Mouse (Mus musculus) small intestine, adult 2 months (tissue): ENCODE results near the gene Prps1.

ENCODE experiments used
- CTCF ChIP-seq: fragments of 200-500 bp; IDR thresholded peaks from 2 replicates; pipeline ENCODE4 v1.5.1; 2012; ENCODE audit warnings: low read depth, mild to moderate bottlenecking, control low read depth, inconsistent platforms, low read length, moderate library complexity, mixed read lengths; ENCODE audit not compliant: insufficient replicate concordance, insufficient read length; ENCODE audit errors: extremely low read depth
- POLR2A ChIP-seq: fragments of 200-500 bp; IDR thresholded peaks from 2 replicates; pipeline ENCODE4 v1.6.1; 2012; ENCODE audit warnings: low read depth, mild to moderate bottlenecking, control low read depth, inconsistent platforms, low read length, moderate library complexity

DNA sequence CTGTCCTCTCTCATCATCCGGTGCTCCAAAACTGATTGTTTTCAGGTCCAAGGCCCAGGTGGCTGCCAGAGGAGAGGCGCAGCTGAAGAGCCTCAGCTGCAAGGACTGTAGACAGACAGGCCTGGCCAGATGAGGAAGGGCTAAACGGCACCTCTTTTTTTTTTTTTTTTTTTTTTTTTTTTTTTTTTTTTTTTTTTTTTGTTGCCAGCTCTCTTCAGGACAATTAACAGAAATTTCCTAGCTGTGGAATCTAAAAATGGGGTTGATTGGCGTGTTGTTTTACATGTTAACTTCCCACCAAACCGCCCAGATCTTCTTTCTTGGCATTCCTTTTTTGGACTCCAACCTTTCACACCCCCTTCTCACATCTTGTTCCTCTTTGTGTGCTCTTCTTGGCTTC lies 26.4 kb upstream of the Prps1 start:
- TF ChIP-seq POLR2A = no peak
- TF ChIP-seq CTCF = no peak
